ENCODE assay signal across 14 mouse cellular contexts in genomic region chr4:133156831-133157230, GRCm38 (mm10). TPM values are rescaled to one million over a fixed set of nuclear protein-coding genes. Genes with fewer than 3 reads are reported as not detected.
DNase-seq lines count a peak whose midpoint lies in the region; ATAC-seq lines count a peak whose summit lies in the region.
"Had no signal": no experiment of that assay in that cellular context is flagged by ENCODE, and none has a peak within 500 bp of the region (broad histone marks: within the 10 kb centered on the region; RNA-seq: fewer than 3 reads in every experiment).

No protein-coding gene starts in this region.

- H3K4me1 ChIP-seq in heart, embryonic 16.5 days (ENCODE audit: control insufficient read depth, insufficient read depth, low read length): peaks cover 39% of the 10 kb centered on the region
- H3K4me1 ChIP-seq in lung, embryonic 16.5 days (replicated peaks; ENCODE audit: control insufficient read depth, insufficient read depth, low read length): peaks cover 20% of the 10 kb centered on the region
- peaks cover 26% of the 10 kb centered on the region for H3K4me1 ChIP-seq in embryonic facial prominence, embryonic 15.5 days

- H3K4me3 ChIP-seq in heart, embryonic 16.5 days (ENCODE audit: low read length): no peak overlapping the region
- H3K4me3 ChIP-seq in lung, embryonic 16.5 days (ENCODE audit: low read length): no peak overlapping the region
- no peak overlapping the region for H3K4me3 ChIP-seq in embryonic facial prominence, embryonic 15.5 days (replicated peaks)

- ATAC-seq in cerebellum, adult (ENCODE audit: insufficient number of reproducible peaks, low FRiP score, low TSS enrichment): no peak; the same call in 1 of the 2 replicates
- ATAC-seq in heart, embryonic 16.5 days (replicated peaks; ENCODE audit: extremely low read depth, insufficient read depth, low FRiP score): no peak
- ATAC-seq in lung, embryonic 16.5 days (ENCODE audit: low read depth): no peak
- ATAC-seq in embryonic facial prominence, embryonic 15.5 days (ENCODE audit: insufficient number of reproducible peaks, low FRiP score, low TSS enrichment, low read depth): no peak

- H3K9ac ChIP-seq in heart, embryonic 16.5 days (ENCODE audit: low read length): no peak overlapping the region
- no peak overlapping the region for H3K9ac ChIP-seq in lung, embryonic 16.5 days (ENCODE audit: low read length)
- no peak overlapping the region for H3K9ac ChIP-seq in embryonic facial prominence, embryonic 15.5 days

- no peaks in the 10 kb centered on the region for H3K36me3 ChIP-seq in heart, embryonic 16.5 days (ENCODE audit: control insufficient read depth, insufficient read depth)
- H3K36me3 ChIP-seq in lung, embryonic 16.5 days (ENCODE audit: control insufficient read depth, insufficient read depth, low read length): peaks cover 3% of the 10 kb centered on the region; the same call in 1 of the 2 replicates
- H3K36me3 ChIP-seq in embryonic facial prominence, embryonic 15.5 days: peaks cover 3% of the 10 kb centered on the region; the same call in 1 of the 2 replicates

- peak overlapping the region; percentile 34; the same call in 1 of the 2 replicates for H3K27ac ChIP-seq in heart, embryonic 16.5 days (ENCODE audit: low read length)
- H3K27ac ChIP-seq in lung, embryonic 16.5 days (ENCODE audit: low read length): 0 out of 2 replicates have a peak overlapping the region, but pooled peaks have one; percentile 12
- peak overlapping the region; percentile 39; the same call in 1 of the 2 replicates for H3K27ac ChIP-seq in embryonic facial prominence, embryonic 15.5 days (replicated peaks)

- 71% methylated on average over 10 of the region's 10 CpGs for WGBS in heart, embryonic 16.5 days
- WGBS in lung, embryonic 16.5 days: 72% methylated on average over 10 of the region's 10 CpGs
- 67% methylated on average over 10 of the region's 10 CpGs for WGBS in embryonic facial prominence, embryonic 15.5 days

- peak; percentile 42 for DNase-seq in cerebellum, adult 9-10 months
- no peak for DNase-seq in heart, adult 8-10 months (ENCODE audit: low spot score)
- no peak for DNase-seq in lung, postnatal 25 days (ENCODE audit: low spot score)
- no peak for DNase-seq in thymus, postnatal 36 days
- DNase-seq: kidney, postnatal 36 days; lung, postnatal 36 days; right cerebral cortex, postnatal 4 days had no signal

- no peak overlapping the region for H3K4me2 ChIP-seq in heart, embryonic 16.5 days (ENCODE audit: low read depth, low read length)
- H3K4me2 ChIP-seq in lung, embryonic 16.5 days (ENCODE audit: low read depth, low read length): no peak overlapping the region
- H3K4me2 ChIP-seq in embryonic facial prominence, embryonic 15.5 days (replicated peaks): no peak overlapping the region

- no peaks in the 10 kb centered on the region for H3K27me3 ChIP-seq in heart, embryonic 16.5 days (ENCODE audit: control insufficient read depth, insufficient read depth, low read length)
- H3K27me3 ChIP-seq in lung, embryonic 16.5 days (ENCODE audit: control insufficient read depth, insufficient read depth, low read depth, low read length): no peaks in the 10 kb centered on the region
- H3K27me3 ChIP-seq in embryonic facial prominence, embryonic 15.5 days: no peaks in the 10 kb centered on the region

- H3K9me3 ChIP-seq in heart, embryonic 16.5 days (replicated peaks; ENCODE audit: control insufficient read depth, low read length): no peaks in the 10 kb centered on the region
- no peaks in the 10 kb centered on the region for H3K9me3 ChIP-seq in lung, embryonic 16.5 days (ENCODE audit: control insufficient read depth, low read length)
- H3K9me3 ChIP-seq in embryonic facial prominence, embryonic 15.5 days (replicated peaks): no peaks in the 10 kb centered on the region

RNA-seq across cellular contexts. Expression of gene Wasf2, which starts 26.5 kb away (rescaled TPM):
- 45.0 and 66.3 TPM in 2 replicates for polyA plus RNA-seq in heart, embryonic 16.5 days (2015; fragmentation: Nextera tagmentation; extraction: Ambion mirVana)
- total RNA-seq in heart, adult 8-10 months (2022): 10 to 100 TPM; 64.1 to 87.2 (median 71.5) TPM
- 140 and 144 TPM in 2 replicates for polyA plus RNA-seq in lung, embryonic 16.5 days (2015; fragmentation: Nextera tagmentation; extraction: Ambion mirVana)
- 116 and 118 TPM in 2 replicates for polyA plus RNA-seq in embryonic facial prominence, embryonic 15.5 days (2015; fragmentation: Nextera tagmentation; extraction: Ambion mirVana)

RNA-seq across cellular contexts. Expression of gene Cd164l2, which starts 55.1 kb away (rescaled TPM):
- polyA plus RNA-seq in heart, embryonic 16.5 days (2015; fragmentation: Nextera tagmentation; extraction: Ambion mirVana): 0.66 TPM in 1 of 2 replicates, not detected in the other
- total RNA-seq in heart, adult 8-10 months (2022): not detected
- 7.7 and 13.2 TPM in 2 replicates for polyA plus RNA-seq in lung, embryonic 16.5 days (2015; fragmentation: Nextera tagmentation; extraction: Ambion mirVana)
- 8.8 and 9.3 TPM in 2 replicates for polyA plus RNA-seq in embryonic facial prominence, embryonic 15.5 days (2015; fragmentation: Nextera tagmentation; extraction: Ambion mirVana)
- total RNA-seq: granulocyte monocyte progenitor cell, adult 5-6 weeks; MEL; monocyte, adult 5-6 weeks had no signal

RNA-seq across cellular contexts. Expression of gene Gpr3, which starts 55.5 kb away (rescaled TPM):
- 0.14 and 0.29 TPM in 2 replicates for polyA plus RNA-seq in heart, embryonic 16.5 days (2015; fragmentation: Nextera tagmentation; extraction: Ambion mirVana)
- total RNA-seq in heart, adult 8-10 months (2022): not detected
- 0.15 TPM in 1 of 2 replicates, not detected in the other for polyA plus RNA-seq in lung, embryonic 16.5 days (2015; fragmentation: Nextera tagmentation; extraction: Ambion mirVana)
- 0.07 and 0.24 TPM in 2 replicates for polyA plus RNA-seq in embryonic facial prominence, embryonic 15.5 days (2015; fragmentation: Nextera tagmentation; extraction: Ambion mirVana)
- total RNA-seq: monocyte, adult 5-6 weeks had no signal
